Mouse (Mus musculus): ENCODE results near the gene Myo3a.

- TF ChIP-seq POLR2A (IDR thresholded peaks at IDR 0.05; ENCODE audit: borderline replicate concordance, control insufficient read depth, low read depth, low read length) (no peak), CTCF (IDR thresholded peaks at IDR 0.05; ENCODE audit: control insufficient read depth, insufficient read depth, low read length) (no peak)
These were observed 362.8 kb downstream of the Myo3a start for GRCm38 (mm10) chr2:22590206-22590490.

Measured in bone marrow, adult 2 months (tissue).